Mouse (Mus musculus) cerebellum, adult 2 months (tissue): ENCODE results near the gene Slc7a5.

ENCODE experiments used
- CTCF ChIP-seq: fragments of 200-500 bp; IDR thresholded peaks from 2 replicates; pipeline ENCODE4 v1.5.1; 2011; ENCODE audit warnings: low read depth, mild to moderate bottlenecking, control low read depth, low read length, moderate library complexity, borderline replicate concordance; ENCODE audit not compliant: insufficient read depth
- POLR2A ChIP-seq: fragments of 200-500 bp; IDR thresholded peaks from 2 replicates; pipeline ENCODE4 v1.6.1; 2011; ENCODE audit warnings: low read length, control low read depth, borderline replicate concordance; ENCODE audit not compliant: insufficient read depth

DNA sequence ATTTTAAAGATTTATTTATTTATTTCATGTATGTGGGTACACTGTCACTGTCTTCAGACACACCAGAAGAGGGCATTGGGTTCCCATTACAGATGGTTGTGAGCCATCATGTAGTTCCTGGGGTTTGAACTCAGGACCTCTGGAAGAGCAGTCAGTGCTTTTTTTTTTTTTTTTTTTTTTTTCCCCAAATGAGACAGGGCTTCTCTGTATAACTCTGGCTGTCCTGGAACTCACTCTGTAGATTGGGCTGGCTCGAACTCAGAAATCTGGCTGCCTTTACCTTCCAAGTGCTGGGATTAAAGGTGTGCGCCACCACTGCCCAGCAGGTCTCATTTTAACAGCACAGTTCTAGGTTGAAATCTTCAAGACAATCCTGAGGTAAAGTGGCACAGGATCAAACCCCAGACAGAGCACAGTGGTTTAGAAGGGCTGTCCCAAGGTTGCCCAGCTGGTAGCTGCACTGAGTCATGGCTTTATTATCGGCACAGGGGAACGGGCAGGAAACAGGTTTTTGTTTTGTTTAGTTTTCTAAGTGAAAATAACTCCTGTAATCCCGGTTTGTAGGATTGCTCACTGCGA, 41.8 kb upstream of the Slc7a5 start, which contains the start of gene Banp:
- no peak for TF ChIP-seq POLR2A
- no peak for TF ChIP-seq CTCF
